Mouse (Mus musculus): ENCODE data around the gene Pde6d. TPM values are rescaled to one million over a fixed set of nuclear protein-coding genes. Genes with fewer than 3 reads are reported as not detected.
A peak's percentile ranks its signal among the peaks of the same experiment; 100 is the strongest.
"Not testable (repeated sequence)": the region's sequence is repeated elsewhere in the genome, so short reads cannot be mapped to it uniquely, and the experiment has no call there.

The Pde6d gene
- total RNA-seq, 2 experiments from 2014 or later, result 49.0 to 54.7 TPM

GRCm38 (mm10) chr1:86555665-86556064 is 26.8 kb downstream of the Pde6d start:
- DNase-seq (ENCODE audit: low spot score in 2 of 2), result no peak
- H3K4me3 ChIP-seq, result no peak overlapping the region
- no peak for TF ChIP-seq CTCF (conservative IDR thresholded peaks at IDR 0.05)
- no peak overlapping the region for H3K27ac ChIP-seq

- DNase-seq (ENCODE audit: low spot score in 2 of 2), result no peak
- H3K4me3 ChIP-seq, result no peak overlapping the region
- TF ChIP-seq CTCF (conservative IDR thresholded peaks at IDR 0.05), result no peak
- H3K27ac ChIP-seq, result no peak overlapping the region
These were observed 30.6 kb downstream of the Pde6d start for GRCm38 (mm10) chr1:86551877-86552276.

DNA sequence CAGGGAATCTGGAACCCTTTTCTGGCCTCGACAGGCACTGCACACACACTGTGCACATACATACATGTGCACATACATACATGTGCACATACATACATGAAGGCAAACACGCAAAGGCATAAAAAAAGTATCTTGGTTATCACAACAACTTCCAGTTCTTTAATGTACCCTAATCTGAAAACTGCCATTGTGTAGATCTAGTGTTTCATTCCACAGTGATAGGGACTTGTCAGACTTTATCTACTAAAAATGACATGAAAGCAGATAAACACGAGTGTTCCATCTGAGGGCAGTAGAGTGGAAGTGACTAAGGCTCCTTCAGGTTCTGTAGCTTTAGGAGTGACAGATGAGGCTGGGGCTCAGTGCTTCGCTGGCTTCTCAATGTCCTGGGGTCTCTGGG is 31.1 kb downstream of the Pde6d start:
- DNase-seq (ENCODE audit: low spot score in 2 of 2), result no peak
- Histone ChIP-seq H3K27ac (no peak overlapping the region), H3K4me3 (no peak overlapping the region)
- TF ChIP-seq CTCF (conservative IDR thresholded peaks at IDR 0.05), result no peak

- H3K27ac ChIP-seq, result no peak overlapping the region
- no peak for DNase-seq (ENCODE audit: low spot score in 2 of 2)
- TF ChIP-seq CTCF (conservative IDR thresholded peaks at IDR 0.05), result no peak
- no peak overlapping the region for H3K4me3 ChIP-seq
These were observed 35.6 kb downstream of the Pde6d start for GRCm38 (mm10) chr1:86546797-86547196.

GRCm38 (mm10) chr1:86542584-86542983 is 39.8 kb downstream of the Pde6d start:
- Histone ChIP-seq H3K4me3 (no peak overlapping the region), H3K27ac (no peak overlapping the region)
- DNase-seq (ENCODE audit: low spot score in 2 of 2), result no peak
- no peak for TF ChIP-seq CTCF (conservative IDR thresholded peaks at IDR 0.05)

- DNase-seq (ENCODE audit: low spot score in 2 of 2); H3K27ac ChIP-seq; H3K4me3 ChIP-seq: not testable (repeated sequence)
- peak; percentile 51 for TF ChIP-seq CTCF (conservative IDR thresholded peaks at IDR 0.05)
These were observed 42.8 kb downstream of the Pde6d start for GRCm38 (mm10) chr1:86539583-86539982.

GRCm38 (mm10) chr1:86538383-86538782 is 44.0 kb downstream of the Pde6d start:
- DNase-seq (ENCODE audit: low spot score in 2 of 2), result no peak
- peak; percentile 61 for TF ChIP-seq CTCF (conservative IDR thresholded peaks at IDR 0.05)
- H3K4me3 ChIP-seq, result no peak overlapping the region
- H3K27ac ChIP-seq, result no peak overlapping the region

DNA sequence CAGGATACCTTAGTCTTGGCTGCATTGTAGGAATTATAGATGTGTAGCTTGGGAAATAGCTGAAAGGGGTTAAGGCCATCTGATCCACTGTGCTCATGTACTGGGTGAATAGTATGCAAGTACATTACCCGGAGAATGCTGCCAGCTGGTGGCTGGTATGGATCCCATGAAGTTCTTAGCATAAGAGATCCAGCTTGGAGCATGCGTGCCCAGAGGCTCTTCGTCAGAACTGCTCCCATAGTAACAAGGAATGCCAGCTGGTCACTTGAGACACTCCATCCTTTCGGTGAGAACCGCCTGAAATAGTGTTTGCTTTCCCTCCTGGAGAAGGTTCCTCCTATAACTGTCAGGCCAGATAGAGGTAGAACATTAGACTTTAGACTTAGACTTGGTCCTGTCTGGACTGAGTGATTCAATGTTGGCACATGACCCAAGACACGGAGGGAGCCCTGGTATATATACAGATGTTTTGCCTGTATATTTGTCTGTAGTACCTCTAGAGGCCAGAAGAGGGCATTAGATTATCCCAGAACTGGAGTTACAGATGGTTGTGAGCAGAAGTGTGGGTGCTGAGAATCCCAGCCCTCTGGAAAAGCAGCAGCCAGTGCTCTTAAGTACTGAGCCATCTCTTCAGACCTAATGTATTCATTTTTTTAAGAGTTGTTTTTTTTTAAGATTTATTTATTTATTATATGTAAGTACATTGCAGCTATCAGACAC is 48.9 kb downstream of the Pde6d start:
- Histone ChIP-seq H3K27ac (peak overlapping the region; percentile 70), H3K4me3 (no peak overlapping the region)
- peak; percentile 64 for TF ChIP-seq CTCF (conservative IDR thresholded peaks at IDR 0.05)
- peak; percentile 25 to 46 for DNase-seq (ENCODE audit: low spot score in 2 of 2)

GRCm38 (mm10) chr1:86532362-86533051 is 49.9 kb downstream of the Pde6d start:
- H3K4me3 ChIP-seq, result no peak overlapping the region; the same call in 1 of the 2 replicates

GRCm38 (mm10) chr1:86531547-86532321 is 50.7 kb downstream of the Pde6d start:
- Histone ChIP-seq H3K27ac (peak overlapping the region; percentile 73), H3K4me3 (no peak overlapping the region; the same call in 1 of the 2 replicates)
- no peak for TF ChIP-seq CTCF (conservative IDR thresholded peaks at IDR 0.05)
- DNase-seq (ENCODE audit: low spot score in 2 of 2), result no peak

More at GRCm38 (mm10) chr1:86532362-86533051, 49.9 kb downstream of the Pde6d start:
- peak overlapping the region; percentile 73 for H3K27ac ChIP-seq
- TF ChIP-seq CTCF (conservative IDR thresholded peaks at IDR 0.05), result peak; percentile 93
- DNase-seq (ENCODE audit: low spot score in 2 of 2), result peak; percentile 90 to 97

DNA sequence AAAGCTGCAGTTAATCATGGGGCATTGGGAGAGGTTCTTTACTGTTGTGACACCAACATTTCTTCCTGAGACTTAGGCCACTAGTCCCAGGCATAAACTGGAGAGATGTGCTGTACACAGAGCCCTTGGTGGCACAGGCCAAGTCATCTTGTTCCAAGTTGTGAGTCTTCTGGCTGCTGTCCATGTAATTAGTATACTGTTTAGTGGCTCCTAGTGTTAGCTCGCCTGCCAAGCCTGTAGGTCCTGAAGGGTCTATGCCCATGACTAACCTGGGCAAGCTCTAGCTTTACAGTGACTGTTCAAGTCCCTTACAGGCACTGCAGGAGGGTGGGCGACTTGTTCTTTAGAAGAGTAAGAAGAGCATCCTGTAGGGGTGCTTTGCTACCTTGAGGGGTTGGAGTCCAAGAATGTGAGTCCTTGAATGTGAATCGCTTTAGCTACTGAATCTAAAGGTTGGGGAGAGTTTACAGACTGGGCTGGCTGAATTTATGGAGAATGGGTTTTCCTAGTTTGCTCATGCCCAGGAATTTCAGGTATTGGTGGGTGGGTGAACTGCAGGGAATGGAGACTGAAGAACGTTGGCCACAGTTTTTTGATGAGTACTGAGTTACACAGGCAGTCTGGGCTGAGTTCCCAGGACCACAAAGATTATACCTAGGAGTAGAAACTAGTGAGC is 51.4 kb downstream of the Pde6d start:
- Histone ChIP-seq H3K27ac (peak overlapping the region; percentile 39; the same call in 1 of the 2 replicates), H3K4me3 (no peak overlapping the region)
- TF ChIP-seq CTCF (conservative IDR thresholded peaks at IDR 0.05), result no peak
- DNase-seq (ENCODE audit: low spot score in 2 of 2), result no peak

- H3K27ac ChIP-seq, result no peak overlapping the region; the same call in 1 of the 2 replicates
- peak overlapping the region; percentile 93 for H3K4me3 ChIP-seq
- DNase-seq (ENCODE audit: low spot score in 2 of 2), result no peak
- TF ChIP-seq CTCF (conservative IDR thresholded peaks at IDR 0.05), result no peak
These were observed 52.8 kb downstream of the Pde6d start for GRCm38 (mm10) chr1:86529590-86529989.

Measured in layer of hippocampus, adult 2 months (tissue).